Mouse (Mus musculus): ENCODE results near the gene Cnih2.
A peak's percentile ranks its signal among the peaks of the same experiment; 100 is the strongest.

Gene Cnih2

GRCm38 (mm10) chr19:5098363-5099143 lies at the start of gene Cnih2:
Gene Cnih2 (minus strand): TSS chr19:5098521.
- no peak for DNase-seq (ENCODE audit: extremely low spot score, low read depth, low spot score)

- peak; percentile 35 for DNase-seq (ENCODE audit: extremely low spot score, low read depth, low spot score)
These were observed 41.3 kb upstream of the Cnih2 start for GRCm38 (mm10) chr19:5139640-5140039.

- no peak for DNase-seq (ENCODE audit: extremely low spot score, low read depth, low spot score)
These were observed 32.9 kb upstream of the Cnih2 start for GRCm38 (mm10) chr19:5131237-5131636.

- DNase-seq (ENCODE audit: extremely low spot score, low read depth, low spot score) = no peak
These were observed 31.4 kb upstream of the Cnih2 start for GRCm38 (mm10) chr19:5129770-5130169.

GRCm38 (mm10) chr19:5124055-5124614 lies 25.8 kb upstream of the Cnih2 start:
- no peak for DNase-seq (ENCODE audit: extremely low spot score, low read depth, low spot score)

GRCm38 (mm10) chr19:5123241-5123640 lies 24.9 kb upstream of the Cnih2 start:
- DNase-seq (ENCODE audit: extremely low spot score, low read depth, low spot score) = no peak

- DNase-seq (ENCODE audit: extremely low spot score, low read depth, low spot score) = no peak
These were observed 24.2 kb upstream of the Cnih2 start for GRCm38 (mm10) chr19:5122492-5122891.

GRCm38 (mm10) chr19:5118384-5118698 lies 20.0 kb upstream of the Cnih2 start, which contains the start of gene Klc2:
Gene Klc2 (minus strand): TSS chr19:5118560.
- no peak for DNase-seq (ENCODE audit: extremely low spot score, low read depth, low spot score)

GRCm38 (mm10) chr19:5117494-5118383 lies 19.4 kb upstream of the Cnih2 start:
- DNase-seq (ENCODE audit: extremely low spot score, low read depth, low spot score) = peak; percentile 58

GRCm38 (mm10) chr19:5113783-5114182 lies 15.5 kb upstream of the Cnih2 start:
- no peak for DNase-seq (ENCODE audit: extremely low spot score, low read depth, low spot score)

GRCm38 (mm10) chr19:5109659-5110453 lies 11.5 kb upstream of the Cnih2 start:
- no peak for DNase-seq (ENCODE audit: extremely low spot score, low read depth, low spot score)

GRCm38 (mm10) chr19:5108702-5109101 lies 10.4 kb upstream of the Cnih2 start:
- no peak for DNase-seq (ENCODE audit: extremely low spot score, low read depth, low spot score)

- no peak for DNase-seq (ENCODE audit: extremely low spot score, low read depth, low spot score)
These were observed 9.9 kb upstream of the Cnih2 start for GRCm38 (mm10) chr19:5108271-5108575.

GRCm38 (mm10) chr19:5107556-5108270 lies 9.4 kb upstream of the Cnih2 start:
- no peak for DNase-seq (ENCODE audit: extremely low spot score, low read depth, low spot score)

- peak; percentile 93 for DNase-seq (ENCODE audit: extremely low spot score, low read depth, low spot score)
These were observed 8.4 kb upstream of the Cnih2 start, which contains the start of gene Rab1b for GRCm38 (mm10) chr19:5106731-5107191. Gene Rab1b (minus strand): TSS chr19:5107072.

- no peak for DNase-seq (ENCODE audit: extremely low spot score, low read depth, low spot score)
These were observed 7.8 kb upstream of the Cnih2 start for GRCm38 (mm10) chr19:5106074-5106473.

GRCm38 (mm10) chr19:5097521-5098362 lies 579 bp downstream of the Cnih2 start:
- no peak for DNase-seq (ENCODE audit: extremely low spot score, low read depth, low spot score)

- no peak for DNase-seq (ENCODE audit: extremely low spot score, low read depth, low spot score)
These were observed 2.3 kb downstream of the Cnih2 start for GRCm38 (mm10) chr19:5095887-5096474.

All from hindlimb bud, embryonic 11.5 days (tissue).